Mouse (Mus musculus): ENCODE measurements around the gene Gm10638. TPM values are rescaled to one million over a fixed set of nuclear protein-coding genes. Genes with fewer than 3 reads are reported as not detected.

Gm10638 gene
- polyA plus RNA-seq, 1 experiment = 1.3 TPM

DNA sequence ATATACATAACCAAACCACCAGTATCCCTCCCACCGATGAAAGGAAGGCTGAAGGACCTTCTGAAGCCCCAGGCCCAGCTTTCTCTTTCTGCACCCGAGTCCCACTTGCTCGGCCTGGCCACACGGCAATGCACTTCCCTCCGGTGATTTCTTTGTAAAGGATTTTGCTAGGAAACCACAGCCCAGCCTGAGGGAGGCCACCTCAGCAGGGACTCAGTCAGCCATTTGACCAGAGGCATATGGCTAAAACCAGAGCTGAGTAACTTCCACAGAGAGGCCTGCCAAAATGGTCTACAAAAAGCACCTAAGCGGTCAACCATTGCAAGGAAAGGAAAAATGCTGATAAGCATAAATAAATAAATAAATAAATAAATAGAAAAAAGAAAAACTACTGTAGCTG lies 49.2 kb downstream of the Gm10638 start:
- 56% methylated on average over 6 of the region's 6 CpGs for WGBS
- TF ChIP-seq POLR2A (IDR thresholded peaks at IDR 0.05; ENCODE audit: low read depth, low read length) (no peak), CTCF (IDR thresholded peaks at IDR 0.05; ENCODE audit: extremely low read depth, insufficient read depth, insufficient read length, insufficient replicate concordance) (no peak)
- Histone ChIP-seq H3K36me3 (ENCODE audit: control insufficient read depth, insufficient read depth, low read length) (no peaks in the 10 kb centered on the region), H3K27me3 (ENCODE audit: control insufficient read depth, insufficient read depth, low read length) (no peaks in the 10 kb centered on the region), H3K4me3 (ENCODE audit: extremely low read depth, insufficient read depth, insufficient read length) (no peak overlapping the region), H3K4me1 (ENCODE audit: control insufficient read depth, insufficient read depth, insufficient read length) (no peaks in the 10 kb centered on the region), H3K27ac (ENCODE audit: insufficient read depth, low read length) (no peak overlapping the region)
- no peak for DNase-seq (ENCODE audit: low read depth in 1 of 2, low spot score in 2 of 2)

Other genes starting within 250 kb of the Gm10638 start
- 0.08 TPM in 1 of 2 replicates, not detected in the other for gene Abcc12, start 165.0 kb upstream of the Gm10638 start, polyA plus RNA-seq (2012; rRNA removed)
- 32.6 and 48.9 TPM in 2 replicates for gene Lonp2, start 121.7 kb upstream of the Gm10638 start, polyA plus RNA-seq (2012; rRNA removed)
- gene Siah1a, start 235 bp downstream of the Gm10638 start, polyA plus RNA-seq (2012; rRNA removed) = 11.5 and 13.3 TPM in 2 replicates
- gene N4bp1, start 139.6 kb downstream of the Gm10638 start, polyA plus RNA-seq (2012; rRNA removed) = 10.7 and 11.0 TPM in 2 replicates

Data from spleen, adult 2 months (tissue).